Mouse (Mus musculus) embryonic facial prominence, embryonic 11.5 days (tissue): ENCODE data around the gene Dcdc2a. TPM values are rescaled to one million over a fixed set of nuclear protein-coding genes. Genes with fewer than 3 reads are reported as not detected.
A peak's percentile ranks its signal among the peaks of the same experiment; 100 is the strongest.

Experiments used
- ATAC-seq: fragments of 200-750 bp; cut with Nextera tagmentation; replicated peaks from 2 replicates; pipeline ENCODE4 v1.8.0; 2017; ENCODE audit warnings: low read depth; ENCODE audit not compliant: insufficient number of reproducible peaks, low FRiP score, low TSS enrichment
- DNase-seq: peaks from one replicate; pipeline ENCODE4 v3.0.0-alpha.2; 2015; ENCODE audit warnings: low spot score
- H3K27ac ChIP-seq: fragments of 300-500 bp; sonication (generic); replicated peaks from 2 replicates; pipeline ENCODE4 v1.5.1; 2014; ENCODE audit warnings: mild to moderate bottlenecking, low read depth, low read length, control low read depth
- H3K27me3 ChIP-seq: fragments of 300-500 bp; sonication (generic); 2 replicates; pipeline ENCODE4 v1.6.1; 2014; ENCODE audit warnings: mild to moderate bottlenecking, low read length, moderate library complexity, mixed read lengths; ENCODE audit not compliant: control insufficient read depth, insufficient read depth
- H3K36me3 ChIP-seq: fragments of 300-500 bp; sonication (generic); replicated peaks from 2 replicates; pipeline ENCODE4 v1.6.1; 2014; ENCODE audit warnings: low read depth, mild to moderate bottlenecking, low read length, moderate library complexity, mixed read lengths; ENCODE audit not compliant: control insufficient read depth, insufficient read depth
- H3K4me1 ChIP-seq: fragments of 300-500 bp; sonication (generic); 2 replicates; pipeline ENCODE4 v1.6.1; 2014; ENCODE audit warnings: low read length, mixed read lengths; ENCODE audit not compliant: control insufficient read depth, insufficient read depth
- H3K4me2 ChIP-seq: fragments of 300-500 bp; sonication (generic); 2 replicates; pipeline ENCODE4 v1.6.1; 2014; ENCODE audit warnings: low read depth, mild to moderate bottlenecking, control low read depth, low read length, moderate library complexity
- H3K4me3 ChIP-seq: fragments of 300-500 bp; sonication (generic); 2 replicates; pipeline ENCODE4 v1.5.1; 2014; ENCODE audit warnings: low read depth, low read length, control low read depth
- H3K9ac ChIP-seq: fragments of 300-500 bp; sonication (generic); replicated peaks from 2 replicates; pipeline ENCODE4 v1.6.1; 2014; ENCODE audit warnings: mild to moderate bottlenecking, control low read depth, low read length
- H3K9me3 ChIP-seq: fragments of 300-500 bp; sonication (generic); replicated peaks from 2 replicates; pipeline ENCODE4 v1.6.1; 2016; ENCODE audit warnings: mild to moderate bottlenecking, low read length, inconsistent platforms, mixed read lengths; ENCODE audit not compliant: control insufficient read depth
- WGBS: fragments of 180-500 bp; shearing (Covaris S2); extraction: QIAGEN DNeasy Blood & Tissue Kit; methylation state at CpG from one replicate; pipeline ENCODE4 v1.1.7; 2014; 5-methylcytosine and 5-hydroxymethylcytosine counted together
- polyA plus RNA-seq: library from polyadenylated mRNA; unstranded; fragments of >200 nt; fragmentation: Nextera tagmentation; extraction: Ambion mirVana; gene quantifications from 2 replicates; pipeline ENCODE4 v1.2.1, GENCODE M21; 2014

The Dcdc2a gene
- polyA plus RNA-seq, 1 experiment from 2014 or later = 1.7 TPM

DNA sequence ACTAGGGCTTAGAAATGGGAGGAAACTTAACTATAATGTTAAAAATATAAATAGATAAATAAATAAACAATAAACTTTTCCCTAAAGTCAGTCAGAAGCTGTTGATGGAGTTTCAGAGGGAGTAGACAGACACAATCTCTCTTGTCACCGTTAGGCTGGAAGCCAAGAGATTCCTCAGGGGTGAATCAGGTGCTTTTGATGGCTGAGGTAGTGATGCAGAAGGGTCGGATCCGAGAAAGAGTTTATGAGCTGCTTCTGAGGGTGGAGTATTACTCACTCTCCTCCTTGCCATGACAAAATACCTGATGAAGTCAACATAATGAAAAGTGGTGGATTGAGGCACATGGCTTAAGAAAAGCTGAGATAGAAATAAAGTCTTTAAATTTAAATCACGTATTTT is 15.0 kb downstream of the Dcdc2a start:
- Histone ChIP-seq H3K4me2 (no peak overlapping the region), H3K4me3 (no peak overlapping the region), H3K36me3 (no peaks in the 10 kb centered on the region), H3K4me1 (no peaks in the 10 kb centered on the region), H3K9ac (no peak overlapping the region), H3K9me3 (no peaks in the 10 kb centered on the region), H3K27ac (no peak overlapping the region), H3K27me3 (no peaks in the 10 kb centered on the region)
- no peak for DNase-seq
- no peak for ATAC-seq
- 87% methylated on average over 4 of the region's 4 CpGs for WGBS

DNA sequence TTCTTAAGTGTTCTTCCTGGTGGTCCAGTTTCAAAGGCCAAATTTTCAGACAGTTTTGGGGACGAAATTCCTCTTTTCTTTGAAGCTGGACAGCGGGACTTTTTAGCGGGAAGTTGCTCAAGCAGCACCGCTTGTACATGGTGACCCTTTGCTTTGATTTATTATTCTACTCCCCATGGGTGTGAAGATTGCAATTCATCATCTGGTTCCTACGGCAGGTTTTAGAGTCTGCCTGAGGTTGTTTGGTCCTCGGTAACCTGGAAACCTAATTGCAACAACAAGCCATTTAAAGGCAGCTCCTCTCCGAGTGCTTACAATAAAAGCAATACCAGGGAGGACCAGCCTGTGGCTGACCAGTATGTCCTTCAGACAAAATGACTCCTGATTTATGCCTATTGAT is 21.5 kb downstream of the Dcdc2a start:
- Histone ChIP-seq H3K9ac (no peak overlapping the region), H3K4me2 (no peak overlapping the region), H3K4me3 (no peak overlapping the region), H3K27me3 (no peaks in the 10 kb centered on the region), H3K27ac (no peak overlapping the region), H3K4me1 (no peaks in the 10 kb centered on the region), H3K36me3 (no peaks in the 10 kb centered on the region), H3K9me3 (no peaks in the 10 kb centered on the region)
- DNase-seq = peak; percentile 15
- WGBS = 35% methylated on average over 7 of the region's 7 CpGs
- ATAC-seq = no peak

DNA sequence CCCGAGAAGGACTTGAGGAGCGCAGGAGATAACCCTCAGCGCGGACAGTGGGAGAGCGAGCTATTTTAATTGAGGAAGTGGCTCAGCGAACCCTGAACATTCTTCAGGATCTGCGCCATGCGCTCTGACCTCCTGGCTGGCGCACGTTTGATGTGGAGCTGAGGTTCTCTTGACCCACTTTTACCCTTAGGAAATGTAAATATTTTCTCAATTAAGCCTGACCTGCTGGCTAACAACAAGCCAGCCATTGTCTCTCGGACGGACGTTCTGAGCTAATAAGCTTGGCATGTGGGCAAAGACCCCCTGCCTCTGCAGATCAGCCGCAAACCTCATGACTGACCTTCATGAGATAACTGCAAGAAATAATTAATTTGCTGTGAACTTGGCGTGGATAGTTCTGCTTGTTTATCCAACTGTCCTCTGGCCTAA is 27.4 kb downstream of the Dcdc2a start:
- H3K27me3 ChIP-seq = no peaks in the 10 kb centered on the region
- peak overlapping the region; percentile 32 for H3K4me2 ChIP-seq
- DNase-seq (peak; percentile 61), ATAC-seq (no peak)
- WGBS = 6% methylated on average over 15 of the region's 15 CpGs
- 0 out of 2 replicates have a peak overlapping the region, but pooled peaks have one; percentile 5 for H3K4me3 ChIP-seq
- no peak overlapping the region for H3K27ac ChIP-seq
- no peaks in the 10 kb centered on the region for H3K36me3 ChIP-seq
- H3K4me1 ChIP-seq = no peaks in the 10 kb centered on the region; the same call in 1 of the 2 replicates
- no peaks in the 10 kb centered on the region for H3K9me3 ChIP-seq
- H3K9ac ChIP-seq = no peak overlapping the region

DNA sequence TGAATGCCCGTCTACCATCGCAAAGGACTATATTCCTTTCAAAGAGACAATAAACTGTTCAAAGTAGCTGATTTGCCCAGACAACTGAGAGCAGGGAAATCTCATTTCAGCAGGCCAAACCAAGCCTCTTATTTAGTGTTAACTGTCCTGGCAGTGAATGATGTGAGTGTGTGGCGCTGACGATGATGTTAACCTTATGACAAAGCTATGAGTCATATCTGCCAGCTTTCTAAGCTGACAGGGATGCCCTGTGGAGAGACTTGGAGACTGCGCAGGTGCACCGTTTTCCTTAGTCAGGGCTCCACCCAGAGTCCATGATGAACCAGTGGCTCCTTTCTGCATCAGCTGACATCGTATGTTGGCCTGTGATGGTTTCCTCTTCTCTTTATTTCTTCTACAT is 29.3 kb downstream of the Dcdc2a start:
- Histone ChIP-seq H3K36me3 (no peaks in the 10 kb centered on the region), H3K9ac (no peak overlapping the region), H3K4me2 (no peak overlapping the region), H3K4me3 (no peak overlapping the region), H3K4me1 (no peaks in the 10 kb centered on the region; the same call in 1 of the 2 replicates), H3K27ac (no peak overlapping the region), H3K27me3 (no peaks in the 10 kb centered on the region), H3K9me3 (no peaks in the 10 kb centered on the region)
- ATAC-seq = no peak
- no peak for DNase-seq
- 89% methylated on average over 7 of the region's 7 CpGs for WGBS

DNA sequence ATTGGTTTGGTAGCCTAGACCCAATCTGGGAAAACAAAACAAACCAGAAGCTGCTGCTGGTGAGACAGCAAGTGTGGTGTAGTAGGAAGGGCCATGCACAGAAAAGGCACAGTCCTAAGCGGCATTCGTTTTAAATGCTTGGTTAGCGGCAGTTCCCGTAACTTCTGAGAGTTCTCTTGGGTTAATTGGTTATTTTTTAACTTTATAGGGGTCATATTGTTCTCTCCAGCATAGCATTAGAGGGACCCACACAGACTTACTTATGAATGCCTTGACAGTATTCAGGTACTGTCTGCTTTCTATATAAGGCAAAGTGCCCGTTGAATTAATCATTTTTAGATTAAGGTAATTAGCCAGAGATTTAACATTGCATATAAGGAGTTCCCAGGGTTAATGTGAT is 35.5 kb downstream of the Dcdc2a start:
- Histone ChIP-seq H3K27me3 (no peaks in the 10 kb centered on the region), H3K9ac (no peak overlapping the region), H3K4me1 (no peaks in the 10 kb centered on the region), H3K27ac (no peak overlapping the region), H3K9me3 (no peaks in the 10 kb centered on the region), H3K4me2 (no peak overlapping the region), H3K36me3 (no peaks in the 10 kb centered on the region), H3K4me3 (no peak overlapping the region)
- WGBS = 90% methylated on average over 5 of the region's 5 CpGs
- DNase-seq = no peak
- ATAC-seq = no peak

DNA sequence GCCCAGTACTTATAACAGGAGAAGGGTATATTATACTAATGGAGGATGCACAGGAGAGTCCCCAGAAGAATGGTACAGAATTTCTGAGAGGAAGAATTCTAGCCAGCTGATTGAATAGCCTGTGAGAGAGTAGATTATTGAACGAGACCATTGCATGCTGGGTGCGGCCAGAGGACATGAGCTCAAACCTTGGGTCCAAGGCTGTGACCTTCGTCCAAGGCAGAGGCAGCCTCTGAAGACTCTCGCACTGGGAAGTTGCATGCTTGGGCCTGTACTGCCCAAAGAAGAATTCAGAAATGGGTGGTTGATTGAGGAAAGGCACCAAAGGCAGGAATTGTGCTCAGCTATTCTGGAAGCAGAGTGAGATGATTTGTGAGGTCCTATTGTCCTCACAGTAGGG is 38.0 kb downstream of the Dcdc2a start:
- Histone ChIP-seq H3K27ac (no peak overlapping the region), H3K9ac (no peak overlapping the region), H3K4me3 (no peak overlapping the region), H3K4me1 (no peaks in the 10 kb centered on the region), H3K4me2 (no peak overlapping the region), H3K36me3 (no peaks in the 10 kb centered on the region), H3K9me3 (no peaks in the 10 kb centered on the region), H3K27me3 (no peaks in the 10 kb centered on the region)
- no peak for DNase-seq
- WGBS = 80% methylated on average over 4 of the region's 4 CpGs
- ATAC-seq = no peak

DNA sequence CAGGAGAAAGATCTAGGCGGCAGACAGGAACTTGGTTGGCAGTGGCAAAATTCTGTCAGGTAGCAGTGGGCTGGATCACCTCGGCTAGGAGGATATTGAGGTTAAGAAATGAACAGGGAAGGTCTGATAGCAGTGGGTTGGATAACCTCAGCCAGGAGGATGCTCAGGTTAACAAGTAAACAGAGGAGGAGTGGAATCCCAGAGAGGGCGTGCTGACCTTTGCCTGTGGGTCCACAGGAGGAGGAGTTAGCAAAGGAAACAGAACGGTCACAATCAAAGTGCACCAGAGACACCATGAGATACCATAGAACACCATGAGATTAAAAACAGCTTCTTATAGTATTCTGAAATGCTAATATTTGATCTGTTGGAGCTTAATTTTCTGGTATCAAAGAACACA is 38.6 kb downstream of the Dcdc2a start:
- Histone ChIP-seq H3K4me1 (no peaks in the 10 kb centered on the region), H3K9ac (no peak overlapping the region), H3K4me3 (no peak overlapping the region), H3K4me2 (no peak overlapping the region), H3K9me3 (no peaks in the 10 kb centered on the region), H3K27me3 (no peaks in the 10 kb centered on the region), H3K36me3 (no peaks in the 10 kb centered on the region), H3K27ac (no peak overlapping the region)
- ATAC-seq (no peak), DNase-seq (no peak)
- WGBS = 66% methylated on average over 4 of the region's 4 CpGs

DNA sequence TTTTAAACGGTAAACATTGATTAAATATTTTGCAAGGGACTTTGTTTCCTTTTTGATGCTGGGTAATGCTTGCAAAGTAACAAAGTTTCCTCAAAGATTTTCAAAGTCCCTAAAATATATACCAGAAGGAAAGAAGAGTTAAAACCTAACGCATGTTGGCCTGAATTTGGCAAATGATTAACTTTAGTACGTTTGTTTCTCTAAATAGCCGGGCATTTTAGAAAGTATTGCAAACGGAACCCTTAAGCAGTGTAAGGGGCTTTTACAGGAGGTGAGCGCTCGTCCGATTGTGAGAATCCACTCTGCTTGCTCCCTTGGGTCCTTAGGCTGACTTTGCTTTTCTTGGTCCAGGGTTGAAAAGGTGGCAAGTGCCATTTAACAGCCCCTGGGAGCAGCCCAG is 41.5 kb downstream of the Dcdc2a start:
- no peaks in the 10 kb centered on the region for H3K4me1 ChIP-seq
- H3K9me3 ChIP-seq = no peaks in the 10 kb centered on the region
- no peak overlapping the region for H3K27ac ChIP-seq
- ATAC-seq (no peak), DNase-seq (no peak)
- no peak overlapping the region for H3K9ac ChIP-seq
- H3K4me3 ChIP-seq = no peak overlapping the region
- no peaks in the 10 kb centered on the region for H3K36me3 ChIP-seq
- 85% methylated on average over 8 of the region's 8 CpGs for WGBS
- no peak overlapping the region for H3K4me2 ChIP-seq
- H3K27me3 ChIP-seq = no peaks in the 10 kb centered on the region
